ENCODE assay signal across 8 mouse cellular contexts in the genomic region with DNA sequence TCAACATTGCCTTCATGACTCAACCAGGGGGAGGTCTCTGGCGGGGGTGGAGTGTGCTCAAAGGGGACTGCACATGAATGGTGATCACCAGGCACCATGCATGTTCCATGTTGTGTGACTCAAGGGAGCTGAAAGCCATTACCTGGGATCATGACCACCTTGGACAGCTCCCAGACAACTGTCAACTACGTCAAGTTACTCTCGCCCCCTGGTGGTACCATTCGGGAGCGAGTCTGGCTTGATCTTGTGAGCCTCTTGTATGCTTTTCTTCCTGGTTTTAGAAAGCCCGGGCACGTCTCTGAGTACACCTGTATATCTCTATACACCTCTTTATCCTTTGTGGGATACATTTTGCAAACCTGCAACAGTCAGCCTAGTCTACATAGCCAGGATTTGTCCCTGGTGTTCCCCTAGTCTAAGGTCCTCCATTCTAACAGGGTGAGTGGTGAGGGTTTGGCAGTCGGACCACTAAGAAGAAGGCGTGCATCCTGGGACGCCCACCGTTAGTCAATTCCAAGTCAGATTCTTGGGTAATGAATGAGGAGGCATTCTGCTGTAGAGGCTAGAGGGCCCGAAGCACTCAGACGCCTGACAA. TPM values are rescaled to one million over a fixed set of nuclear protein-coding genes. Genes with fewer than 3 reads are reported as not detected.
DNase-seq lines count a peak whose midpoint lies in the region; ATAC-seq and TF ChIP-seq lines count a peak whose summit lies in the region.

No protein-coding gene starts in this region.

- peak overlapping the region; percentile 98 for H3K4me3 ChIP-seq in forebrain, embryonic 13.5 days
- H3K4me3 ChIP-seq in layer of hippocampus, adult 2 months = peak overlapping the region; percentile 88
- H3K4me3 ChIP-seq in lung, adult 2 months (replicated peaks; ENCODE audit: extremely low read depth, low read depth, low read length) = peak overlapping the region; percentile 68
- H3K4me3 ChIP-seq in neural tube, embryonic 15.5 days (replicated peaks) = peak overlapping the region; percentile 74

- no peak for TF ChIP-seq POLR2A in lung, adult 2 months (IDR thresholded peaks at IDR 0.05; ENCODE audit: borderline replicate concordance, extremely low read depth, low read depth, low read length)

- under 1% methylated on average over 13 of the region's 13 CpGs for WGBS in forebrain, embryonic 13.5 days
- WGBS in lung, adult 2 months = 2% methylated on average over 13 of the region's 13 CpGs
- under 1% methylated on average over 13 of the region's 13 CpGs for WGBS in neural tube, embryonic 15.5 days

- peak; percentile 25 for ATAC-seq in forebrain, embryonic 13.5 days
- peak; percentile 62 for ATAC-seq in neural tube, embryonic 15.5 days (ENCODE audit: low FRiP score)

- peak; percentile 80 for TF ChIP-seq CTCF in layer of hippocampus, adult 2 months (conservative IDR thresholded peaks at IDR 0.05)
- peak; percentile 68 for TF ChIP-seq CTCF in lung, adult 2 months (IDR thresholded peaks at IDR 0.05; ENCODE audit: insufficient read depth, low read length)

- peaks cover 16% of the 10 kb centered on the region for H3K36me3 ChIP-seq in forebrain, embryonic 13.5 days (ENCODE audit: poor library complexity, severe bottlenecking)
- H3K36me3 ChIP-seq in neural tube, embryonic 15.5 days = peaks cover 2% of the 10 kb centered on the region

- H3K27ac ChIP-seq in forebrain, embryonic 13.5 days = peak overlapping the region; percentile 94
- H3K27ac ChIP-seq in layer of hippocampus, adult 2 months = peak overlapping the region; percentile 97
- peak overlapping the region; percentile 87 for H3K27ac ChIP-seq in neural tube, embryonic 15.5 days (replicated peaks)

- H3K4me2 ChIP-seq in forebrain, embryonic 13.5 days = peak overlapping the region; percentile 76
- H3K4me2 ChIP-seq in neural tube, embryonic 15.5 days = peak overlapping the region; percentile 74

- H3K4me1 ChIP-seq in forebrain, embryonic 13.5 days = peaks cover 34% of the 10 kb centered on the region
- peaks cover 4% of the 10 kb centered on the region; the same call in 1 of the 2 replicates for H3K4me1 ChIP-seq in lung, adult 2 months (ENCODE audit: control insufficient read depth, insufficient read depth, low read length)
- peaks cover 42% of the 10 kb centered on the region for H3K4me1 ChIP-seq in neural tube, embryonic 15.5 days

- DNase-seq in ES-CJ7 (ENCODE audit: low read depth, low spot score) = peak; percentile 97
- DNase-seq in c-Kit-positive CD71-positive TER-119-negative erythroid progenitor cells, embryonic 14.5 days (ENCODE audit: low read depth) = peak; percentile 92
- DNase-seq in heart, postnatal 4 days = peak; percentile 87
- DNase-seq in layer of hippocampus, adult 2 months (ENCODE audit: low spot score in 2 of 2) = peak; percentile 53 to 75
- peak; percentile 70 for DNase-seq in lung, adult 2 months
- peak; percentile 50 to 62 for DNase-seq in thymus, adult 18-20 months

- no peaks in the 10 kb centered on the region for H3K9me3 ChIP-seq in forebrain, embryonic 13.5 days (replicated peaks)
- no peaks in the 10 kb centered on the region for H3K9me3 ChIP-seq in neural tube, embryonic 15.5 days (replicated peaks)

- peak overlapping the region; percentile 99 for H3K9ac ChIP-seq in forebrain, embryonic 13.5 days
- H3K9ac ChIP-seq in neural tube, embryonic 15.5 days (replicated peaks) = peak overlapping the region; percentile 99

- peaks cover 40% of the 10 kb centered on the region for H3K27me3 ChIP-seq in forebrain, embryonic 13.5 days
- peaks cover 27% of the 10 kb centered on the region for H3K27me3 ChIP-seq in neural tube, embryonic 15.5 days (replicated peaks)

RNA-seq across cellular contexts. Expression of a gene that starts 3.3 kb away (rescaled TPM):
- 287 and 315 TPM in 2 replicates for polyA plus RNA-seq in forebrain, embryonic 13.5 days (2015; fragmentation: Nextera tagmentation; extraction: Ambion mirVana)
- total RNA-seq in heart, postnatal 4 days (2021) = 10 to 100 TPM; 33.1 to 35.2 TPM
- total RNA-seq in layer of hippocampus, adult 2 months (2021) = 100 to 1,000 TPM; 429 to 433 TPM
- 166 and 185 TPM in 2 replicates for polyA plus RNA-seq in lung, adult 2 months (2012; rRNA removed)
- polyA plus RNA-seq in neural tube, embryonic 15.5 days (2015; fragmentation: Nextera tagmentation; extraction: Ambion mirVana) = 398 and 483 TPM in 2 replicates

RNA-seq across cellular contexts. Expression of a gene that starts 6.8 kb away (rescaled TPM):
- 0.68 and 0.98 TPM in 2 replicates for polyA plus RNA-seq in forebrain, embryonic 13.5 days (2015; fragmentation: Nextera tagmentation; extraction: Ambion mirVana)
- 1 to 10 TPM; 5.7 to 8.5 TPM for total RNA-seq in heart, postnatal 4 days (2021)
- 10 to 100 TPM; 14.6 to 16.6 TPM for total RNA-seq in layer of hippocampus, adult 2 months (2021)
- 18.4 and 18.6 TPM in 2 replicates for polyA plus RNA-seq in lung, adult 2 months (2012; rRNA removed)
- polyA plus RNA-seq in neural tube, embryonic 15.5 days (2015; fragmentation: Nextera tagmentation; extraction: Ambion mirVana) = 9.6 TPM in 2 replicates

RNA-seq across cellular contexts. Expression of a gene that starts 20.6 kb away (rescaled TPM):
- 0.08 TPM in 1 of 2 replicates, not detected in the other for polyA plus RNA-seq in forebrain, embryonic 13.5 days (2015; fragmentation: Nextera tagmentation; extraction: Ambion mirVana)
- under 1 TPM in 1 of 2 experiments, not detected in 1; 0.11 TPM for total RNA-seq in heart, postnatal 4 days (2021)
- total RNA-seq in layer of hippocampus, adult 2 months (2021) = under 1 TPM in 1 of 2 experiments, not detected in 1; 0.37 TPM
- 2.1 and 3.0 TPM in 2 replicates for polyA plus RNA-seq in lung, adult 2 months (2012; rRNA removed)
- 0.13 and 0.38 TPM in 2 replicates for polyA plus RNA-seq in neural tube, embryonic 15.5 days (2015; fragmentation: Nextera tagmentation; extraction: Ambion mirVana)

RNA-seq across cellular contexts. Expression of a gene that starts 26.0 kb away (rescaled TPM):
- polyA plus RNA-seq in forebrain, embryonic 13.5 days (2015; fragmentation: Nextera tagmentation; extraction: Ambion mirVana) = 5.7 and 8.2 TPM in 2 replicates
- 10 to 100 TPM; 19.4 to 20.7 TPM for total RNA-seq in heart, postnatal 4 days (2021)
- 100 to 1,000 TPM; 159 to 167 TPM for total RNA-seq in layer of hippocampus, adult 2 months (2021)
- 52.4 and 61.5 TPM in 2 replicates for polyA plus RNA-seq in lung, adult 2 months (2012; rRNA removed)
- 11.2 and 13.4 TPM in 2 replicates for polyA plus RNA-seq in neural tube, embryonic 15.5 days (2015; fragmentation: Nextera tagmentation; extraction: Ambion mirVana)

RNA-seq across cellular contexts. Expression of a gene that starts 30.4 kb away (rescaled TPM):
- polyA plus RNA-seq in forebrain, embryonic 13.5 days (2015; fragmentation: Nextera tagmentation; extraction: Ambion mirVana) = 49.4 and 62.3 TPM in 2 replicates
- 10 to 100 TPM in 1 of 2 experiments, 1 to 10 TPM in 1; 8.7 to 10.8 TPM for total RNA-seq in heart, postnatal 4 days (2021)
- total RNA-seq in layer of hippocampus, adult 2 months (2021) = 1 to 10 TPM; 3.0 to 4.0 TPM
- polyA plus RNA-seq in lung, adult 2 months (2012; rRNA removed) = 5.5 and 6.3 TPM in 2 replicates
- 10.6 and 16.3 TPM in 2 replicates for polyA plus RNA-seq in neural tube, embryonic 15.5 days (2015; fragmentation: Nextera tagmentation; extraction: Ambion mirVana)

Comparison
In these comparisons a context has a peak if more than half of its experiments do, and no peak if none do; other contexts are left out.
1. Peak in every context shown above with its lines: DNase-seq, ATAC-seq, H3K4me3 ChIP-seq and H3K27ac ChIP-seq.